Mouse (Mus musculus) mouse trophoblast stem cell (cell line): ENCODE data around the gene Syne3.

ENCODE experiments used
- in situ Hi-C, 2 experiments: fragments of 300-500 bp; cut with MseI, MboI; formaldehyde crosslinking; loops; 2 replicates in 1 of 2; 3 replicates in 1 of 2; pipeline ENCODE4 v1.15.1; 2025

Gene Syne3

DNA sequence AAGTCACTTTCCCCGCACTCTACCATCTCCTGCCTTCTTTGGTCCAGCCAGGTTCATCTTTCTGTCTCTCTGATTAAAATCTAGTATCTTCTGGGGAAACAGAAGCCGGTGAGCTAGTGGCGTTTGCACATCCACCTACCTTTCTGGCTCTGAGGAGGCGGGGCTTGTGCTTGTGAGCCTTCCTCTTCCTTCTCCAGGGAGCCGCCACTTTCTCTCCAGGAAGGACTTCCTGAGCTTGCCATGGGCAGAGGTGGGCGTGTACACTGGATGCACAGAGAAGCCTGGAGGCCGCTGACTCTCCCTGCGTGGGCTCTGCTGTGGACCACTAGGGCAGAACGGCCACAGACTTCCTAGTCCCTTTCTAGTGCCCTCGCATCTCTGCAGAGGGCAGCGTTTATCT lies 110.4 kb downstream of the Syne3 start:
- in situ Hi-C loops, result no loop called here

GRCm38 (mm10) chr12:104898718-104899117 lies 110.9 kb downstream of the Syne3 start:
- in situ Hi-C loops, result no loop called here

- in situ Hi-C loops, result no loop called here
Measured at GRCm38 (mm10) chr12:104897051-104897618, 112.5 kb downstream of the Syne3 start.

DNA sequence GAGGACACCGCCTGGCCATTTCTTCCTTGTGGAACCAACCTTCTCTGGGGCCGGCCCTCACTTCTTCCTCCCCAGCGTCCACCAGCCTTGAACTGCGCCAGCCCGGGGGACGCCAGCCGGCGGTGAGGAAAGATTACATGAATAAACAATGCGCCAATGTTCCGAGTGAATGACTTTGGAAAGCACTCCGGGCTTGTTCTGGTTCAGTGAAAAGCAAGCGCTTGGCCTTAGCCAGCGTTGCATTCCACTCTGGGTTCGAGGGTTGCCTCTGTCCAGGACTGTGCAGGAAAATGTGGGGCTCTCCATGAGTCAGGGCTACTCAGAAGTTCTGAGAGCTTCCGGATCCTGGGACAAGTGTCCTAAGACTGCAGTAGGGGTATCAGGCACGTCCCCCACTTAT lies 113.0 kb downstream of the Syne3 start:
- in situ Hi-C loops, result no loop called here

DNA sequence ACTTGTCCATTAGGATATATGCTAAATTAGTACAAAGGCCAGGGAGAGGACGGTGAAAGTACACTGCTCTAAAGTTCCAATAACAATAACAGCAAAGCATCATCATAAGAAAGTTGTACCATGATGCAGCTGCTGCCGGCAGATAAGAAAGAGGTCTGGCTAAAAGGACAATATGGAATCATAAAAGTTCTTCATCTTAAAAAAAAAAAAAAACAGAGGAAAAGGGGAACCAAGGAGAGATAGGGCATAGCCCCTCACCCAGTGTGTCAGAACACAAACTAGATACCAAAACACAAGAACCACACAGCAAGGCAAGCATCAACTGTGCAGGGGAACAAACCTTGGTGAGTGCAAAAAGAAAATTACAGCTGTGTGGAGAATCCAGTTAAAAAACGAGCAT lies 117.4 kb downstream of the Syne3 start:
- in situ Hi-C loops, result no loop called here

DNA sequence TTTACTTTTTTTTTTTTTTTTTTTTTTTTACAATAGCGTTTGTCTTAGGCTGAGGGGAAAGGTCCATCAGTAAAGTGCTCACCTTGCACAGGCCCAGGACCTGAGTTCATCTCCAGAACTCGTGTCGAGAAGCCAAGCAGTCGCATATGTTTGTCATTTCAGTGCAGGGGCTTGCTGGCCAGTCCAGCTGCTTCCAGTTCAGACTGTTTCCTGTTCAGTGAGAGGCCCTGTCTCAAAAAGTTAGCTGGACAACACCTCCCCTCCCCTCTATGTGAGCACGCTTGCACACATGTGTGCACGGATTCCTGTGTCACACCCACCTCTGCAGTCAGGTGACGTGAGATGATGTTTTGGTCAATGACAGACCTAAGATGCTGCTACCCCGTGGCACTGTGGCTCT lies 119.5 kb downstream of the Syne3 start:
- in situ Hi-C loops, result no loop called here

DNA sequence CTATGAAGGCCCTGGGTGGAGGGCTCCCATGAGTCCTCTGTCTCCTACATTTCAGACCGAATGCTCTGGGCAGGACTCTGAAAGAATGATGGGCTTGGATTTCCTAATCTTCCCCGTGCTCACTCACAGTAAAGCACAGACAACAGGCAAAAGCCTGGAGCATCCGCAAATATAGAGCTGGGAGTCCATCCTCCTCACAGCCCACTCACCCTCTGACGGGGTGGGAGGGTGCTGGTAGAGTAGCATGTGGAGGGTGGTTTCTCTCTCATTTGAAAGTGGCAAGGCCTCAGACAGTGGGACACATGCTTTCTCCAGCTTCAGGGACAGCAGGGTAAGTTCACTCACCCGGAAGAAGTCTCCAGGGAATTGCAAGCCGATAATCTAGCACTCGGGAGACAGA lies 123.5 kb downstream of the Syne3 start:
- in situ Hi-C loops, result no loop called here

- in situ Hi-C loops, result no loop called here
Measured at GRCm38 (mm10) chr12:104882533-104882932, 127.1 kb downstream of the Syne3 start.

- in situ Hi-C loops, result no loop called here
Measured at GRCm38 (mm10) chr12:104882061-104882460, 127.5 kb downstream of the Syne3 start.

DNA sequence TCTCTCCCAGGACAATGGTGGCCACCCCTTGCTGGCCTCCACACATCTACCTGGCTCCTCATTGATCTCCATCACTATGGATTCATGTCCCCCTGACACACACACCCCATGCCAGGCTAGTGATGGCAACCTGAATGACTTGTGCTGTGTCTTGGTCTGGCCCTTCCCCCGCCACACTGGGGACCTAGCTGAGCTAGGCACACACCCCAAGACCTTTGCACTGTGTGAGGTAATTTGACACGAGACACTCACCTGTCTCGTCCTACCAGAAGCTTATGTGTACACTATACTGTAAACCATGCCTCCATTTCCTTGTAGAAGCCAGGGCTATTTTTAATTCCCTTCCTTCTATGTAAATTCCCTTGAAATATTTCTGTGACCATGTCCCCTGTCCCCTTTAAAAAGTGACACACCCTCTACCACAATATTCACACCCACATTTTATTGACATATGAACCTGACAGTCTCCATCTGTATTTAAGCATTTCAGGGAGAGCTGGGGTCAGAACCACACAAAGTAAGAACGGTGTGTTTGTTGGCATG lies 128.0 kb downstream of the Syne3 start:
- in situ Hi-C loops, result no loop called here

- in situ Hi-C loops, result no loop called here
Measured at GRCm38 (mm10) chr12:104880367-104880766, 129.2 kb downstream of the Syne3 start.
